Comparison of ENCODE assay signal across 8 mouse cellular contexts in the genomic region with DNA sequence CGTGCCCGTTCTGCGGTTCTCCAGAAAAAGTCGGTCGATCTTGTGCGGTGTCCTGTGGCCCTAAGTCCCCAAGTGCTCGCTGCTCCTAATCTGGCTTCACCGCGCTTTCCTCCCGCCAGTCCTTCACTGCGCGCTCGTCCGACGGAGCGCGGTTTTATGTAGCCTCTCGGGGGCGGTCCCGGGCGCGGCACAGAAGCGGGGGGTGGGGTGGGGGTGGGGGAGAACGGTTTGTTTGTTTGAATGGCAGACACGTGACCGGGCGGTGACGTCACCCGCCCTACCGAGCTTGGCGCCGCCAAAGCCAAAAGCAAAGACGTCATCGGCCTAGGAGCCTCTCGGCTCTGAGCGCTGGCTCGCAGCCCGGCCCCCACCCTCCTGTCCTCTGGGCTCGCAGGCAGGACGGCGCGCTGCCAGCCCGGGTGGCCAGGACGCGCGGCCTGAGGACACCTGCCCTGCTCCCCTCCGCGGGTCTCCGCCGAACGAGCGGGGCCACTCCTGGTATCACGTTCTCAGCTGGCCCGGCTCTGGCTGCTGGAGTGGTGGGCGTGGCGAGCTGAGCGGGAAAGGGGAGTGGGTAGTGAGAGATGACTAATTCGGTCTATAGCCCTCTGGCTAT. TPM values are rescaled to one million over a fixed set of nuclear protein-coding genes. Genes with fewer than 3 reads are reported as not detected.
A peak's percentile ranks its signal among the peaks of the same experiment; 100 is the strongest.
DNase-seq lines count a peak whose midpoint lies in the region; ATAC-seq lines count a peak whose summit lies in the region.

No protein-coding gene starts in this region.

- DNase-seq in adipocyte (ENCODE audit: low spot score) = peak; percentile 96
- DNase-seq in embryo, embryonic 10 days (ENCODE audit: low spot score) = peak; percentile 98
- peak; percentile 98 for DNase-seq in gastrocnemius, postnatal 14 days
- peak; percentile 95 to 98 for DNase-seq in left cerebral cortex, postnatal 10 days (ENCODE audit: extremely low spot score in 1 of 2, low spot score in 2 of 2)
- DNase-seq in right cerebral cortex, postnatal 25 days = peak; percentile 95
- peak; percentile 94 to 95 for DNase-seq in urinary bladder, postnatal 4 days (ENCODE audit: low spot score in 2 of 2)

- intact Hi-C loops in gastrocnemius, postnatal 14 days (cut with DNase I; ENCODE audit: low total_unique reads) = loop anchor here (5.0 kb wide), 1 partner anchor 41 kb away; no protein-coding TSS in a partner anchor
- intact Hi-C loops in left cerebral cortex, postnatal 10 days (cut with DNase I) = loop anchor here (2.0 to 5.0 kb wide), 3 partner anchors 41 to 129 kb away; a partner anchor contains a TSS

- peak; percentile 63 for ATAC-seq in inflammation-experienced regulatory T-cells, adult 6 months
- ATAC-seq in megakaryocyte-erythroid progenitor cell, adult 5-6 weeks (replicated peaks; ENCODE audit: low FRiP score, low TSS enrichment, poor library complexity, severe bottlenecking) = peak; percentile 73

RNA-seq across cellular contexts. Expression of a gene that starts 52.8 kb away (rescaled TPM):
- 10 to 100 TPM; 71.4 to 87.7 TPM for total RNA-seq in gastrocnemius, postnatal 14 days (2021)
- 10 to 100 TPM; 35.9 to 50.4 (median 39.8) TPM for polyA plus RNA-seq in inflammation-experienced regulatory T-cells, adult 6 months (2017; shearing (Covaris generic))
- 100 to 1,000 TPM; 170 to 171 TPM for total RNA-seq in left cerebral cortex, postnatal 10 days (2021)
- total RNA-seq in megakaryocyte-erythroid progenitor cell, adult 5-6 weeks (2014; fragmentation: Nextera tagmentation) = 51.7 and 55.0 TPM in 2 replicates
- 31.6 and 40.3 TPM in 2 replicates for total RNA-seq in megakaryocyte-erythroid progenitor cell, adult 5-6 weeks (2017)

RNA-seq across cellular contexts. Expression of a gene that starts 53.5 kb away (rescaled TPM):
- 10 to 100 TPM; 30.8 to 77.9 TPM for total RNA-seq in gastrocnemius, postnatal 14 days (2021)
- 10 to 100 TPM; 31.4 to 56.0 (median 32.0) TPM for polyA plus RNA-seq in inflammation-experienced regulatory T-cells, adult 6 months (2017; shearing (Covaris generic))
- 10 to 100 TPM; 23.2 TPM for total RNA-seq in left cerebral cortex, postnatal 10 days (2021)
- 18.4 and 29.1 TPM in 2 replicates for total RNA-seq in megakaryocyte-erythroid progenitor cell, adult 5-6 weeks (2014; fragmentation: Nextera tagmentation)
- 73.3 and 79.0 TPM in 2 replicates for total RNA-seq in megakaryocyte-erythroid progenitor cell, adult 5-6 weeks (2017)

Comparison
In these comparisons a context has a peak if more than half of its experiments do, and no peak if none do; other contexts are left out.
1. Peak in every context shown above with its lines: DNase-seq and ATAC-seq.